Mouse (Mus musculus) G1E-ER4 (cell line): ENCODE data around the gene Ccl21a. TPM values are rescaled to one million over a fixed set of nuclear protein-coding genes. Genes with fewer than 3 reads are reported as not detected.
"Not testable (repeated sequence)": the region's sequence is repeated elsewhere in the genome, so short reads cannot be mapped to it uniquely, and the experiment has no call there.

ENCODE experiments used
- GATA1 ChIP-seq: IDR thresholded peaks from one replicate; pipeline ENCODE4 v1.8.0; 2012; ENCODE audit warnings: low read length, inconsistent platforms
- polyA plus RNA-seq: library from polyadenylated mRNA; stranded (reverse); fragments of >175 nt; gene quantifications from 2 replicates; pipeline ENCODE4 v1.2.3, GENCODE M21; 2012

Ccl21a gene
- not detected in 2 replicates for polyA plus RNA-seq

GRCm38 (mm10) chr4:42773893-42774292 is at the start of gene Ccl21a:
Ccl21a (minus strand) TSS chr4:42773993.
- TF ChIP-seq GATA1 = not testable (repeated sequence)

- TF ChIP-seq GATA1 = not testable (repeated sequence)
Measured at GRCm38 (mm10) chr4:42756477-42756876, 17.3 kb downstream of the Ccl21a start, which contains the start of gene Ccl19. Ccl19 (minus strand) TSS chr4:42756577.

DNA sequence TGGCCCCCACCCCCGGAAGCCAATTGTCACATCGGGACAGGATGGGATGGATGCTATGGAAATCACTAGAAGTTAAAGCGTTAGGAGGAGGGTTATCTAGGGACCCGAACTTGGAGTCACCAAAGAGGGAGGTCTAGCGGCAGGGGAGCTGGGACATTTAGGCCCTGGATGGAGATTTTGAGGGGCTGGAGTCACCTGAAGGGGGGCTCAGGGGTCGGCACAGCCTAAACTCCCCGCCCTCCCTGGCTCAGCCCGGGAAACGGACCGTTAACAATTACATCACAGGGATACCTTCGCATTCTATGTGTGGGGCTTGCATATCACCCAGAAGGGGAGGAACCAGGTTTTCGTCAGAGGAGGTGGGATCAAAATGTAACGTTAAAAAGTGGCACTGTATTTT is 38.5 kb downstream of the Ccl21a start, which contains the start of gene 4930578G10Rik:
Gene 4930578G10Rik (plus strand): TSS at position 301 of the 400 bp plus-strand sequence.
- not testable (repeated sequence) for TF ChIP-seq GATA1

Other genes with a start within 250 kb of the Ccl21a start
- gene Fam205a2, start 245.8 kb downstream of the Ccl21a start, polyA plus RNA-seq = not detected in 2 replicates
- gene Gm10591, start 161.8 kb downstream of the Ccl21a start, polyA plus RNA-seq = not detected in 2 replicates
- not detected in 2 replicates for gene Gm2564, start 144.3 kb downstream of the Ccl21a start, polyA plus RNA-seq
- not detected in 2 replicates for gene Ccl27b, start 118.7 kb downstream of the Ccl21a start, polyA plus RNA-seq
- gene Il11ra2, start 112.1 kb downstream of the Ccl21a start, polyA plus RNA-seq = not detected in 2 replicates
- not detected in 2 replicates for gene 4930578G10Rik, start 38.4 kb downstream of the Ccl21a start, polyA plus RNA-seq
- gene Ccl19, start 17.4 kb downstream of the Ccl21a start, polyA plus RNA-seq = not detected in 2 replicates
- 0.02 and 0.05 TPM in 2 replicates for gene Fam205a1, start 79.9 kb upstream of the Ccl21a start, polyA plus RNA-seq
- 0.02 TPM in 1 of 2 replicates, not detected in the other for gene Gm12394, start 82.8 kb upstream of the Ccl21a start, polyA plus RNA-seq
- gene Fam205c, start 100.2 kb upstream of the Ccl21a start, polyA plus RNA-seq = not detected in 2 replicates
- gene Phf24, start 142.7 kb upstream of the Ccl21a start, polyA plus RNA-seq = 0.04 and 0.11 TPM in 2 replicates
- 0.63 and 0.84 TPM in 2 replicates for gene Dnajb5, start 175.8 kb upstream of the Ccl21a start, polyA plus RNA-seq
- gene 1700022I11Rik, start 195.6 kb upstream of the Ccl21a start, polyA plus RNA-seq = not detected in 2 replicates
- gene Vcp, start 226.5 kb upstream of the Ccl21a start, polyA plus RNA-seq = 276 and 427 TPM in 2 replicates
- 5.6 and 8.7 TPM in 2 replicates for gene Fancg, start 236.5 kb upstream of the Ccl21a start, polyA plus RNA-seq